Mouse (Mus musculus) ES-Bruce4 (cell line): ENCODE data around the gene Plod3. TPM values are rescaled to one million over a fixed set of nuclear protein-coding genes. Genes with fewer than 3 reads are reported as not detected.

Experiments used
- H3K27ac ChIP-seq: 2 replicates; pipeline ENCODE4 v1.5.1; 2012; ENCODE audit warnings: low read length, inconsistent platforms; ENCODE audit not compliant: insufficient read depth
- H3K27me3 ChIP-seq: 2 replicates; pipeline ENCODE4 v1.6.1; 2012; ENCODE audit warnings: mild to moderate bottlenecking, low read length, inconsistent platforms; ENCODE audit not compliant: control insufficient read depth, poor library complexity, insufficient read depth, severe bottlenecking
- H3K36me3 ChIP-seq: 2 replicates; pipeline ENCODE4 v1.6.1; 2012; ENCODE audit warnings: inconsistent platforms, mild to moderate bottlenecking, low read length, moderate library complexity; ENCODE audit not compliant: control insufficient read depth, poor library complexity, insufficient read depth, severe bottlenecking
- H3K4me1 ChIP-seq: one replicate; pipeline ENCODE4 v1.8.1; 2011; ENCODE audit warnings: low read length; ENCODE audit not compliant: control insufficient read depth, insufficient read depth
- H3K4me3 ChIP-seq: 2 replicates; pipeline ENCODE4 v1.5.1; 2011; ENCODE audit warnings: low read depth, mild to moderate bottlenecking, low read length
- H3K9ac ChIP-seq: 2 replicates; pipeline ENCODE4 v1.6.1; 2012; ENCODE audit warnings: low read depth, mild to moderate bottlenecking, inconsistent platforms; ENCODE audit not compliant: poor library complexity, severe bottlenecking
- H3K9me3 ChIP-seq: replicated peaks from 2 replicates; pipeline ENCODE4 v1.6.1; 2012; ENCODE audit warnings: mild to moderate bottlenecking, low read length, inconsistent platforms; ENCODE audit not compliant: control insufficient read depth, poor library complexity, insufficient read depth, severe bottlenecking
- CTCF ChIP-seq: IDR thresholded peaks from one replicate; pipeline ENCODE4 v1.8.1; 2011; ENCODE audit warnings: low read depth, low read length
- EP300 ChIP-seq: IDR thresholded peaks from 2 replicates; pipeline ENCODE4 v1.6.1; 2011; ENCODE audit warnings: low read depth, low read length; ENCODE audit not compliant: insufficient read depth
- POLR2A ChIP-seq: IDR thresholded peaks from one replicate; pipeline ENCODE4 v1.8.1; 2011; ENCODE audit warnings: low read length; ENCODE audit not compliant: insufficient read depth
- polyA plus RNA-seq: library from polyadenylated mRNA; stranded (reverse); fragments of >200 nt; gene quantifications from 2 replicates; pipeline ENCODE4 v1.2.4, GENCODE M21; 2011; ENCODE audit warnings: low read depth; ENCODE audit not compliant: missing spikeins, insufficient read depth, insufficient read length

The Plod3 gene
- polyA plus RNA-seq, 1 experiment: 29.3 TPM

DNA sequence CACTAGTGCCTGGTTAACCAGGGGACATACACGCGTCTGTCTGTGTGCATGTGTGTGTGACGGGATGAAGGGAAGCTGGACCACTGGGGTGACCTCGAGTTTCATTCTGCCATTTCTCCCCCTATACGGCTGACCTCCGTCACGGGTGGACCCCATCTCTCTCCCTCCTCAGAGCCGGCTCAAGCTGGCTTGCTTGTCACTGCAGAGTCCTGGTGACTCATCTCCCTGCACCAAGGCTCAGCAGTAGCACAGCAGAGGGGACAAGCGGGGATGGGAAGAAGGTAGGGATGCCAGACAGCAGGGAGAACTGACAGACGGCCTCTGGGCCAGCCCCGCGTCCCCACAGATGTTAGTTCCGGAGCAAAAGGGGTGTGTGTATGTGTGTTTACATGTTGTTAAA lies 49.4 kb downstream of the Plod3 start:
- peaks cover 3% of the 10 kb centered on the region; the same call in 1 of the 2 replicates for H3K27me3 ChIP-seq
- H3K4me3 ChIP-seq: no peak overlapping the region
- no peaks in the 10 kb centered on the region for H3K9me3 ChIP-seq
- H3K4me1 ChIP-seq: no peaks in the 10 kb centered on the region
- TF ChIP-seq CTCF: no peak
- no peak for TF ChIP-seq EP300
- no peak for TF ChIP-seq POLR2A
- H3K27ac ChIP-seq: no peak overlapping the region
- H3K9ac ChIP-seq: no peak overlapping the region
- no peaks in the 10 kb centered on the region for H3K36me3 ChIP-seq

DNA sequence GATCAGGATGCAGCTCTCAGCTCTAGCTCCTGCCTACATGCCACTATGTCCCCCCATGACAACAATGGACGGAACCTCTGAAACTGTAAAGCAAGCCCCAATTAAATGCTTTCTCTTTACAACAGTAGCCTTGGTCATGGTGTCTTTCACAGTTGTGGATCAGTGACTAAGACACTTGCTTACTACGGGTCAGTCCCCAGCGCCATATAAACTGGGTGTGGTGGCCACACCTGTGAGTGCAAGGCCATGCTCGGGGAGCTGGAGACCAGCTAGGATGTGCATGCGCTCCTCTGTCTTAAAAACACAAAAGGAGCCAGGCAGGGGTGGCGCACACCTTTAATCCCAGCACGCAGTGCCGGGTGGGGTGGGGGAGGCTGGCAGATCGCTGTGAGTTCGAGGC lies 52.6 kb downstream of the Plod3 start:
- no peaks in the 10 kb centered on the region for H3K36me3 ChIP-seq
- no peaks in the 10 kb centered on the region for H3K27me3 ChIP-seq
- no peak for TF ChIP-seq POLR2A
- no peak for TF ChIP-seq EP300
- no peak for TF ChIP-seq CTCF
- no peaks in the 10 kb centered on the region for H3K9me3 ChIP-seq
- H3K9ac ChIP-seq: no peak overlapping the region
- no peak overlapping the region for H3K27ac ChIP-seq
- H3K4me1 ChIP-seq: no peaks in the 10 kb centered on the region
- no peak overlapping the region for H3K4me3 ChIP-seq

DNA sequence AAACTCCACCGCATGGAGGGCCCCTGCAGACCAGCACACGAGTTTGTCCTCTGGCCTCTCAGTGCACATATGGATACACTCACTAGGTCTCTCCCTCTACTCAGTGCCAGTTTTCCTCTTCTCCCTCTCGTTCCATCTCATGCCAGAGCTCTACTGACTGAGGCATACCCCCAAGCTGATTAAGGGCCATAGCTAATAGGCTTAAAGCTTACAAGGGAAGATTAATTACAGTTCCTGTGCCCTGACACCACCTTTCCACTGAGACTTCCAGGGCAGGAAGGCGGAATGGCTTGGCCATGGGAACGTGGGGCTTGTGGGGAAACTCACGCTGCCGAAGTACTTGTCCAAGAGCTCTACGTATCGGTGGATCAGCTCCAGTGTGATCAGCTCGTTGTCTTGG lies 54.6 kb downstream of the Plod3 start:
- Histone ChIP-seq H3K4me1 (peaks cover 2% of the 10 kb centered on the region), H3K9me3 (no peaks in the 10 kb centered on the region), H3K4me3 (no peak overlapping the region), H3K27me3 (no peaks in the 10 kb centered on the region), H3K36me3 (no peaks in the 10 kb centered on the region), H3K27ac (no peak overlapping the region), H3K9ac (no peak overlapping the region)
- TF ChIP-seq CTCF (no peak), EP300 (no peak), POLR2A (no peak)

DNA sequence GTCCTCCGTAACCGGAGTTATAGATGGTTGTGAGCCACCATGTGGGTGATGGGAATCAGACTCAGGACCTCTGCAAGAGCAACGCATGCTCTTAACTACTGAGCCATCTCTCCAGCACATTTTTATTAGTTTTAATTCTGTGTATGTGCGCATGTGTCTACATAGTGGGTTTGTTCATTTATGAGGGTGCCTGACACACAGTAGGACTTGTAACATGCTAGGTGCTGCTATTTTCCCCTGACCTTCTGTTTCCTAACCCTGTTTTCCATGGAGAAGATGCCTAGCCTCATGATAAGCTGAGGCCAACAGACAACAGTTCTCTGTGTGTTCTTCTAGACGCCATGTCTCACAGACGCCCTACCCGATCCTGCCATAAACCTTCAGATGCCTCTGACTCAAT lies 57.2 kb downstream of the Plod3 start:
- TF ChIP-seq EP300: no peak
- no peak for TF ChIP-seq CTCF
- no peak for TF ChIP-seq POLR2A
- no peak overlapping the region for H3K9ac ChIP-seq
- peaks cover 3% of the 10 kb centered on the region for H3K4me1 ChIP-seq
- no peak overlapping the region for H3K27ac ChIP-seq
- no peaks in the 10 kb centered on the region for H3K27me3 ChIP-seq
- no peaks in the 10 kb centered on the region for H3K9me3 ChIP-seq
- H3K36me3 ChIP-seq: no peaks in the 10 kb centered on the region
- H3K4me3 ChIP-seq: no peak overlapping the region

DNA sequence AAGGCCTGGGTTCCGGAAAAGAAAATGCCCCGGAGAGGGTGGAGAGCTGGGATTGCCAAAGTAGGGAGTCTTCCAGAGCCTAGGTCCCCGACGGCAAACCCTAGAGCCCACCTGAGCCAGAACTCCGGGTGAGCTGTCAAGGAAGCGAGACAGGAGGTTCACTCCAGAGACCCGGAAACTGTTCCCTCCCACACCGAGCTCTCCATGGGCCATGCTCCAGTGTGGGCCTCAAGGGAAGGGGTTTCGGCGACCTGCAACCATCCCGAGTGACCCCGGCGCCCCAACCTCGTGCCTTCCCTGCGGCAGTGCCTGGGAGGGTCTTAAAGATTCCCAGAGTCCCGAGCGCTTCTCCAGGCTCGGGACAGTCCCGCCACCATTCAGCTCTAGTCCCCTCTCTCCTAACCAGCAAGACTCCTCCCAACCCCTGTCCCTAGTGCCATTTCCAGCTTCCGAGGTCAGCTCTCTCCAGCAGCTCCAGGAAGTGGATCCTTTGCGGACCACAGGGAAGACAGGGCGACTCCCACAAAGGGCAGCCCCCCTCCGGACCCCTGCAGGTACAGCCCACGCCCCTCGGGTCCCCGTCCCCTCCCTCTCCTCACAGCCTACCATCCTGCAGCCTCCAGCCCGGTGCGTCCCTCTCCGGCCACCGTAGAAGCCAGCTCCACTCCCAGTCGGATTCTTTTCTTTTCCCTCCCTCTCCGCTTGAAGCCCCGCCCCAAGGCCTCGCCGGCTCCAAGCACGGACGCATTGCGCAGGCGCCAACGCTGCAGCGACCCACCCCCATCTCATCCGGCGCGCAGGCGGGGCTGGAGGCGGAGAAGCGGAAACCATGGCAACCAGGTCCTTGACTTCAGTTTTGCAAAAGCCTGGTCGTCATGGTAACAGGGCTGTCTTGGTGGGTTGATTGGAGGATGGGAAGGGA lies 58.8 kb downstream of the Plod3 start, which contains the start of gene Ap1s1:
Gene Ap1s1, minus strand, starts transcription at position 734 of the 922 bp plus-strand sequence.
- no peak for TF ChIP-seq EP300
- TF ChIP-seq CTCF: no peak
- no peak for TF ChIP-seq POLR2A
- Histone ChIP-seq H3K27me3 (no peaks in the 10 kb centered on the region), H3K9ac (peak within 1 kb of the TSS; percentile 67)

More for the DNA sequence above, 58.8 kb downstream of the Plod3 start, which contains the start of gene Ap1s1:
- no peaks in the 10 kb centered on the region for H3K36me3 ChIP-seq
- H3K4me1 ChIP-seq: peaks cover 3% of the 10 kb centered on the region
- H3K9me3 ChIP-seq: no peaks in the 10 kb centered on the region
- H3K4me3 ChIP-seq: peak within 1 kb of the TSS; percentile 82
- H3K27ac ChIP-seq: peak within 1 kb of the TSS; percentile 77

Other genes with a start within 250 kb of the Plod3 start
- gene Col26a1, start 103.8 kb upstream of the Plod3 start, polyA plus RNA-seq: 0.52 and 2.2 TPM in 2 replicates
- gene Ift22, start 78.9 kb upstream of the Plod3 start, polyA plus RNA-seq: 9.3 and 10.1 TPM in 2 replicates
- 87.8 and 97.5 TPM in 2 replicates for gene Fis1, start 33.7 kb upstream of the Plod3 start, polyA plus RNA-seq
- not detected in 2 replicates for gene Cldn15, start 20.4 kb upstream of the Plod3 start, polyA plus RNA-seq
- 26.6 and 27.0 TPM in 2 replicates for gene Znhit1, start 1.0 kb downstream of the Plod3 start, polyA plus RNA-seq
- gene Vgf, start 39.4 kb downstream of the Plod3 start, polyA plus RNA-seq: 3.7 and 5.7 TPM in 2 replicates
- 68.6 and 78.9 TPM in 2 replicates for gene Ap1s1, start 59.1 kb downstream of the Plod3 start, polyA plus RNA-seq
- 32.8 and 33.4 TPM in 2 replicates for gene Serpine1, start 85.2 kb downstream of the Plod3 start, polyA plus RNA-seq
- gene Trim56, start 129.2 kb downstream of the Plod3 start, polyA plus RNA-seq: 15.2 and 16.1 TPM in 2 replicates
- gene Muc3, start 162.3 kb downstream of the Plod3 start, polyA plus RNA-seq: not detected in 2 replicates
- gene Muc3a, start 225.4 kb downstream of the Plod3 start, polyA plus RNA-seq: 2.2 and 2.5 TPM in 2 replicates